Mouse (Mus musculus) A20 (cell line): ENCODE results near the gene Fam19a3.
"Not testable (repeated sequence)": the region's sequence is repeated elsewhere in the genome, so short reads cannot be mapped to it uniquely, and the experiment has no call there.

ENCODE experiments used
- DNase-seq: peaks from one replicate; pipeline ENCODE4 v3.0.0-alpha.2; 2011; ENCODE audit warnings: low read depth, low spot score

Fam19a3 gene

DNA sequence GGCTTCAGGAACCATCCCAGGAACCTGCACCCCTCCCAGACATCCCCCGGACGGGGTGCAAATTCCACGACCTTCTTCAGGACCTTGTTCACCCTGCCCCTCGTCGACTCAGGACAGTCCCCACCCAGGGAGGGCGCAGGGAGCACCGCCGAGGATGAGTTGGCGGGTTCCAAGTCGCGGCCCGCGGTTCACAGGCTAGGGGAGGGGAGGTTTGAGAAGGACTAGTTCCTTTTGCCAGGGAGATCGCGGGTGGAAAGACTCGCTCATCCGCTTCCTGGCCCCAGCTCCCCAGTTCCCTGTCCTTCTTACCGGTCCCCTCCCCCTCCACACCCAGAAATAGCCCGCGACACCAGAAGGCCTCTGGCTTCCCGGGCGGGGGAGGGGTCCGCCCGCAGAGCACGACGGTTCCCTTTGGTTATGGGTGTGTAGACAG lies at the start of gene Fam19a3:
TSS of gene Fam19a3 (minus strand) at position 370 of the 433 bp plus-strand sequence.
- DNase-seq, result no peak

DNA sequence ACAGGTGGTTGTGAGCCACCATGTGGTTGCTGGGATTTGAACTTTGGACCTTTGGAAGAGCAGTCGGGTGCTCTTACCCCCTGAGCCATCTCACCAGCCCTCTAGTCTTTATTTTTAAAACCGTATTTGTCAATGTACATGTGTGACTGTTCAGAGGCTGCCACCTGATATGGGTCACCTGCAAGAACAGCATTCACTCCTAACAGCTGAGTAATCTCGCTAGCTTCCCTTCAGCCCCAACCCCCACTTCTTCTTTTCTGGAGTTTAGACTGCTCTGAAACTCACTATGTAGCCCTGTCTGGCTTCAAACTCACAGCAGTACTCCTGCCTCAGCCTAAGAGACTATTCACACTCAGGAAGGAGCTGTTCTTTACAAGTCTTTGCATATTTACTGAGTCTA lies 40.8 kb upstream of the Fam19a3 start:
- DNase-seq, result peak; percentile 77

DNA sequence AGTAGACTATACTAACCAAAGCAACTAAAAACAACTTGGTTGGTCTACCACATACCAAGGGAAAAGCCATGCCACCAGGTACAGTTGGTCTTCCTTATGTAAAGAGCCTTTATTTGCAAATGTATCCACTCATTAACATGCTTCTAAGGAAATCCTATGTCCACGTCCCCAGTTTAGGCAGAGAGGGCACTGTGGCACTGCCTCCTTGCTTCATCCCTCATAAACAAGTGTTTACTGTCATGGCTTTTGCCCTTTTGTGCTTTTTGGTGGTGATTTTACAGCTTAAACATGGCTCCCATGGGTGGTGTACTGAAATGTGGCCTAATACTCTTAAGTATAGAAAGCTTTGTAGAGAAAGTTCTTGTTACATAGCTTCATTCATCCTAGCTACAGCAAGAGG lies 38.8 kb upstream of the Fam19a3 start:
- no peak for DNase-seq

DNA sequence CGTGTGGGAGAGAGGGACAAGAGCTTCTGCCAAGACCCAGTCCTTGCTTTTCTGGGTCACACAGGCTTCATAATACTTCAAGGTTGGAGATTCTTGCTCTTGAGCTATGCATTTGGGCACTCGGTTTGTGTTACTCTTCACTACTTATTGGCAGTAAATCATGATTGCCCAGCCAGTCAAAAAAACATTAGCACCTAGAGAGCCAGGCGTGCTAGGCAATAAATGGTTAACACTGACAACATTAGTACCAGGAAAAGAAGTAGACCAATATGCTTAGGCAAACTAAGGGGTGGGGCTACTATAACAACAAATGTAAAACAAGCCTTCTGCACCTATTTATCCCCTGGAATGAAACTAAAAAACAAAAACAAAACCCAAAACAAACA lies 37.1 kb upstream of the Fam19a3 start:
- no peak for DNase-seq

DNA sequence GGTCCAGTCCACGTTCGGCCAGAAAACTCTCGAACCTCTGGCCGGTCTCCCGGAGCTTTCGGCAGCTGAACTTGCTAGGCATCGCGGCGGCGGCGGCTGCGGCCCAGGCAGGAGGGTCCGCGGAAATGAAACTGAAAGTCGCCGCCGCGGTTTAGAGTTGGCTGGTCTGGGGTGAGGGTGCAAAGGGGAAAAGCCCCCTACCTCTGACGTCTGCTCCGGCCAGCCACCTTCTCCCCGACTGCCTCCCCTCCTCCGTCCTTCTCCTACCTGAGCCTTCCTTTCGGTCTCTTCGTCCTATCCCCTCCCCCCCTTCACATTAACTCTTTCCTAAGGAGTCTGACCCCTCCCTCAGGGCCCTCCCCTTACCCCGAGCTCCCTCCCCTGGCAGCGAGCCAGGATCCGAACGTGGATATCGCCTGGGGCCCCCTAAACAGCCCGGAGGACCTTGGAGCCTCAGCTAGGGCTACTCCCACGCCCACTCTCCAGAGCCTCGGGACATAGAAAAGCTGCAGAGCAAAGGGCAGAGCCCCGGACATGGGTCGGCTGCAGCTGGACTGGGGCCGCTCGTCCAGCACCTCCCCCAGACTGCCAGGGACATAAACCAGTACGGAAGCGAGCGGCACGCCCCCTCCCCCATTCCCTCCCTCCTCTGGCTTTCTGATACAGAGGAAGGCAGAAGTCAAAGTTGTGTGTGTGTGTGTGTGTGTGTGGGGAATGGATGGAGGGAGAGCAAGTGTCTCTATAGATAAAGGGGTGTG lies 36.5 kb upstream of the Fam19a3 start, which contains the start of gene Mov10:
TSS of gene Mov10 (minus strand) at position 573 of the 758 bp plus-strand sequence.
- DNase-seq, result peak; percentile 86

DNA sequence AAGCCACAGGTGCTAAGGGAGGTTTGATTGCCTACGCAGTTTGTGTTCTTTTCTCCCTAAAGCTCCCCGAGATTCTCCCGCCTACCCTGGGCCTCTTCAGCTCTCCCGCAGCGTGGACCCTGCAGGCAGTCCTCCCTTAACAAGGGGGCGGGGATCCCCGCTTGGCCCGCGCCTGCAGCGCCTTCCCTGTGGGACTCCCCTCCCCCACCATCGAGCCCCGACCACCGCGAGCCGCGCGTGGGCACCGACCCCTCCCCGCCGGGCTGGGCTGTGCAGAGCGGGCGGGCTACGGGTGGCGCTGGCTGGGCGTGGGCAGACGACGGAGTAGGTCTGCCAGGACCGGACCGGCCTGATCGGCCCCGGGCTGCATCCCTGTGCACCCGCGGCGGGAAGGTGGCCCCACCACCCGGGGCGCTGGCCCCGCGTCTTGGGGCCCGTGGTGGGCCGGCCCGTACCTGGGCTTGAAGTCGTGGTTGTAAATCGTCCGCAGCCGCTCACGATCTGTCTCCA lies 35.9 kb upstream of the Fam19a3 start:
- peak; percentile 62 for DNase-seq

DNA sequence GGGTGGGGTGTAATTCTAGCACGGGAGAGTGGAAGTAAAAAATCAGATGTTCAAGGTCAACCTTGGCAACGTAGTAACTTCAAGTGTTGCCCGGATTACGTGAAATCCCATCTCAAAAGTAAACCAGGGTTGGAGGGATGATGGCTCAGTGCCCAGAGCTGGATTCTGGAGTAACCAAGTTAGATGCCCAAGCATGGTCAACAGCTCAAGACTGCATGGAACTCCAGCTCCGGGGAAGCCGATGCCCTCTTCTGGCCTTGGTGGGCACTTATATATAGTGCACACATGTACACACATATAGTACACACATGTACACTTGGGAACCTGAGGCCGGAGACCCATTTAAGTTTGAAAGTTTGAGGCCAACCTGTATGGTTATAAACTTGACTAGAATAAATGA lies 34.5 kb upstream of the Fam19a3 start:
- DNase-seq, result no peak

DNA sequence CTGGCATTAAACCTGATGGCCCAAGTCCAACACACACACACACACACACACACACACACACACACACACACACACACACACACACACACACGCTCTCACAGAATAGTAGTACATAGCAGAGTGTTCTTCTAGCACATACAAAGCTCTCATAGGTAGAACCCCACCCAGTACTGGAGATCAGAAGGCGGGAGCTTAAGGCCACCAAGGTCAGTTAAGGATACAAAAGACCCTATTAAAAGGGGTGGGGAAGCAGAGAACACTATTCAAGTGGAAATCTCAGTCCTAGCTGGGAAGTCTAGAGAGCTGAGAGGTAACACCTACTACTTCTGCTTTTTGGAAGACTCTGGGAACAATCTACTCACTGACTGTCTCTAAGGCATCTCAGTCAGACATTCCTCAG lies 33.7 kb upstream of the Fam19a3 start:
- no peak for DNase-seq

DNA sequence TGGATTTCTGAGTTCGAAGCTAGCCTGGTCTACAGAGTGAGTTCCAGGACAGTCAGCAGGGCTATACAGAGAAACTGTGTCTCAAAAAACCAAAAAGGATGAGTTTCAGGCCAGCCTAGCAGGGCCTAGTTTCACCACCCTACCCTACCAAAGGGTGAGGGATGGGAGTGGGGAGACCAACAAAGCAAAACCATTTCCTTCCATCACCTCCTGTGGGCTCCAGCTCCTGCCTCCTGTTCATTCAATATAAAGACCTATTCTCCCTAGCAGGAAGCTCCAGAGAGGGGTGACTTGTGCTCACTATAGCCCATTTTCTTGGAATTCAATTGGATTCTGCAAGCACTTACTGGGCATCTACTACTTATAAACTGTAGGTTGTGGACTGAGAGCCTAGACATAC lies 33.1 kb upstream of the Fam19a3 start:
- no peak for DNase-seq

DNA sequence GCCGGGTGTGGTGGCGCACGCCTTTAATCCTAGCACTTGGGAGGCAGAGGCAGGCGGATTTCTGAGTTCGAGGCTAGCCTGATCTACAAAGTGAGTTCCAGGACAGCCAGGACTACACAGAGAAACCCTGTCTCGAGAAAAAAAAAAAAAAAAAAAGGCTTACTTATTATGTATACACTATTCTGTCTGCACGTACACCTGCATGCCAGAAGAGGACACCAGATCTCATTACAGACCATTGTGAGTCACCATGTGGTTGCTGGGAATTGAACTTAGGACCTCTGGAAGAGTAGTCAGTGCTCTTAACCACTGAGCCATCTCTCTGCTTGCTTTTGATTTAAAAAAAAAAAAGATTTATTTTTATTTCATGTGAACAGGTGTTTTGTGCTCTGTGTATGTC lies 31.6 kb upstream of the Fam19a3 start:
- not testable (repeated sequence) for DNase-seq

DNA sequence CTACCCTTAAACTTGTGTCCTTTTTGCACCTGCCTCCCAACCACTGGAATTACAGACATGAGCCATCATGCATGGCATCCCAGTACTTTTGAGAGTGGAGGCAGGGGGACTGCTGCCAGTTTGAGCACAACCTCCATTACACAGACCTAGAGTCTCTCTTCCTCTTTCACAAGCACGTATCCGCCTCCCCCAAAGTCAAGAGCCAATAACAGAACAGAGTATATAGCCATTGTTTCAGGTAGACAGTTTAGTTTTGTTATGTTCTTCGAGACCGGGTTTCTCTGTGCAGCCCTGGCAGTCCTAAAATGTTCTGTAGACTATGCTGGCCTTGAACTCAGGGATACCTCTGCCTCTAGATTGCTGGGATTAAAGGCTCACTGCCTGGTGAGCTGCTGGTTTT lies 30.6 kb upstream of the Fam19a3 start:
- DNase-seq, result peak; percentile 77

DNA sequence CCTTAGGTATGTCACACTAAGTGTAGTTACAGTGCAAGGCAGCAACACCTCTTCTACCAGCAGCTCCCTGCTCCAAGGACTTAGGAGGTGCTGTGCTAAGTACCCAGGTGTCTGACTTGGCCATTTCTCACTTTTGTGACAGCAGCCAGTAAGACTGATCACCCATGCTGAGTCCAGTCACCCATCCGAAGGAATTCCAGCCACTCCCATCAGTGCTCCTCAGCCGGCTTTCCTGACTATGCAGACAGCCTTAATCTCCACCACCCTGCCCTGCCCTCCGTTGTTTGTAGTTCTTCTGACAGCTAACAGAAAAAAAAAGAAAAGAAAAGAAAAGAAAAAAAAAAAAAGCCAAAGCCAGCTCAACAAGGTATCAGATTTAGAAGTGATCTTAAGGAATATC lies 30.1 kb upstream of the Fam19a3 start:
- DNase-seq, result no peak

DNA sequence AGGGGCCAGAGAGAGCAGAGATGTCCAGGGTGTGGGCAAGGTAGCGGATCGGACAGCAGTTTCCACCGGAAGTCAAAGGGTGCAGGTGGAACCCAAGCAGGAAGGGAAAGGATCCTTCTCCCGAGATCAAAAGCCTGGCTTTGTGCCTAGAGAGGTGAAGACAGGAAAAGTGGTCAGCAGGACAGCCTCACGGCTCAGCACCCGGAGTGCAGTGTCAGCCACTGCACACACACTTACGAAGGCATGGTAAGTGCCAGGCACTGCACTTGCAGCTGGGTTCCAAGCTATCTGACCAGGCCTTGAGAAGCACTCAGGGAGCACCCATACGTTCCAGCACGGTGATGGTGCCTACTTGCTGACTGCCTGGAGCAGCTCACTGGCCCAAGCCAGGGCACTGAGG lies 23.9 kb upstream of the Fam19a3 start:
- DNase-seq, result no peak

DNA sequence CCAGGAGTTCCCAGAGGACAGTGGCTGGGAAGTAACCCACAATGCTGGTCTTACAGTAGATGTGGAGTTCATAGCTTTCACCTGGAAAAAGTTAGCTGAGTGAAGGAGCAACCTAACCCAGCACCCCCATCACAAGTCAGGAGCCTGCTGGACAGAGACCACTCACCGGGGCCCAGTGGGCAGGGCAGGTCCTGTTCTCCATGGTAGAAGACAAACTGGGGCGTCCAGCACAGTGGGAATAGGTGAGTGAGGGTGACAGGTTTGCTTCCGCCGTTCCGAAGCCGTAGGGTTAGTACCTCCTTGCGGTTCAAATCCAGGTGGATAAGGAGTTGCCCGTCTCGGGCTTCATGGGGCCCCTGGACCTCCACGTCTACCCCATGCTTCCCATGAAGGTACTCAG lies 22.7 kb upstream of the Fam19a3 start:
- no peak for DNase-seq

DNA sequence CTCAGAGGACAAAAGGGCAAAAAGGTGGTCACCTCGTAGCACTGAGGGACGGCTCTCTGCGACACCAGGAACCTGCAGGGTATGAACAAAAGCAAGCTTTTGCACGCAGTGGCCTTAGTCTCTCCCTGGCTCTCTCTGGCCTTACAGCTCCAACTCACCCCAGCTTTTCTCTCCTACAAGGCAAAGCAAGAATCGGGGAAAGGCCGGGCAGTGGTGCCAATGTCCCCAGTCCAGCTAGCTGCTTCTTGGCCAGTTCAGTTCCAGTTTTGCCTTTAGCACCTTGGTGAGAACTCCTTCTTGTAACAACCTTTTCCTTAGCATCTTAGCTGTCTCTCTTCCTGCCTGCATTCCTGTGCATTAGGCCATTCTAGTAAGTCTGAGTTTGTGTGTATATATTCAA lies 19.8 kb upstream of the Fam19a3 start:
- no peak for DNase-seq

DNA sequence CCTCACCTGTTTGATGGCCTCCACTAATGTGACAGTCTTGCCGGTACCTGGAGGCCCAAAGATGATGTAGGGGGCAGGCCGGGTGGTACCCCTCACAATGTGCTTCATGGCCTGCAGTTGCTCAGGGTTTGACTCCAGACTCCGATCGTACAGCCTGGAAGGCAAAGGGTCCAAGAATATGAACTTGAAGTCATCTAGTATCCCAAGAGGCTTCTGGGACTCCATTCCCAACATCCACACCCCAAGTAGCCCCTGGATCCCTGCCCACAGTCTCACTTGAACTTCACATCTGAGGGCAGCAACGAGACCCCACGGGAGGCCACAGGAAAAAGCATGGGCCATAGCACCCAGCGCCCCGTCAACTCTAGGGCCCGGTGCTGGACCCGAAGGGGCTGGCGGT lies 19.0 kb upstream of the Fam19a3 start:
- DNase-seq, result no peak

DNA sequence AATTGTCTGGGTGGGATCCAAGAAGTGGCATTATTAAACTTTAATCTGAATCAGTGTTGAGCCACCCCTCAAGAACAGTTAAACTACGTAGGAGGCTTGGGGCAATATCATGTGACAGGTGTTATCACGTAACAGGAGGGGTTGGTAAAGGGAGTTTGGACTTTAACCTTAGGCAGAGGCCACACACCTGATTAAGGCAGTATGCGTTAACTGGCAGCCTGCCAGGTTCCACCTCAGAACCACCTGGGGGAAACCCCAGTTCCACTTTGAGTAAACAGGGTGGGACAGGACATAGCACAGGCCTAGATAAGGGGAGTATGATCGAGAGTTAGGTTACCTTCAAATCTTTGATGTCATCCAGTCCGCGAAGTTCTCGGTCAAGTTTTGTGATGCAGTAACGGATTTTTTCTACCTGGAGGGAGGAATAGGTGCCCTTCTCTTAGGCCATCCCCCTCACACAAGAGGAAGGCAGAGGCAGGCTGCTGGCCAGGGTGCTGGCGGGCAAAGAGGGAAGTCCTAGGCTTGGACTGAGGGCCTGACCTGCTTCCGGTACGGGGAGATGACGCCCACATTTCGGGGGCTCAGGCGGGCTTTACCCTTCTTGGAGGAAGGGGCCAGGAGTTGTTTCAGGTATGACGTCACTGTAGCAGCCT lies 14.9 kb upstream of the Fam19a3 start:
- peak; percentile 44 for DNase-seq

DNA sequence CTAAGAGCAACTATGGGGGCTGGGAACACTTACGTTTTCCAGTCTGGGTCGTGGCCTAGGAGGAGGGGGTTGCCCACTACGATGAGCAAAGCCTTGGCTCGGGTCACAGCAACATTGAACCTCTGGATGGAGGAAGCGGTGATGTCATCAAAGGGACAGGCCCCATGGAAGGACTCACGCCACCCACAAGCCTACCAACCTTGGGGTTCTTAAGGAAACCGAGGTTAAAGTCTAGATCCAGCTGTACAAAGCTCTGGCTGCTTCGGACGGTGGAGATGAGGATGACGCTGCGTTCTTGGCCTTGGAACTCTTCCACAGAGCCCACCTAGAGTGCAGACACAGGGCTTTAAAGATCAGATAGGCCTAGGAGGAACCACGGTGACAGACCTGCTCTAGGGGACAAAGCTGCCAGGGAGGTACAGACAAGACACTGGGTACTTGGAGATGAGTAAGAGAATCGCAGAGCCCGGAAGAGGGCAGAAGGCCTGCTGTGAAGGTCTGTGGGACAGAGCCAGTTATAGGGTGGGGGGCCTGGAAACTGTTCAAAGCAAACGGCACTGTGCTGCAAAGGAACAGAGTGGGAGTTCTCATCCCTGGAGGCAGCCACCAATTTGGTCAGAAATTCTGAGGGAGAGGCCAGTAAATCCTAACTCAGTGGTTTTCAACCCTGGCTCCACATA lies 14.2 kb upstream of the Fam19a3 start:
- DNase-seq, result no peak

DNA sequence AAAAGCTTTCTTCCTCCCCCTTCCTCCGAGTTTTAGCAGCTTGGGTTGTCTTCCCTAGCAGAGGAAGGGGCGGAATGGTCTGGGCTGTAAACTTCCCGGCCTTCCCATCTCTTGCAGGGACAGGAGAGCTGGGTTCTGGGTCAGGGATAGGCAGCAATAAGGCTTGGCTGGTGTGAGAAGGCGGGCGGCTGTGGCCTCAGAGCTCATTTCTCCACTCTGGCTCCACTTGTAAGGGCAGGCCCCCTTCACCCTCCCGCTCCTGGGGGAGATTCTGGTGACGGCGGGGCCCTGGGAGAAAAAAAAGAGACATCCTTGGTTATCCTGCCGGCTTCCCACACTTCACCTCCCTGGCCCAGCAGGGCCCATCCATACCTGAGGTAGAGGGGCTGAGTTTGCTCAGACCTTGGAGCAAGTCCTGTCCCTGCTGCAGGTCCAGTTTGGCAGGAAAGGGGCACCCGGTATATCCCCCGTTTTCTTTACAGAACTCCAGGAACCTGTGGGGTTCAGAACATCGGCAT lies 13.4 kb upstream of the Fam19a3 start:
- no peak for DNase-seq

DNA sequence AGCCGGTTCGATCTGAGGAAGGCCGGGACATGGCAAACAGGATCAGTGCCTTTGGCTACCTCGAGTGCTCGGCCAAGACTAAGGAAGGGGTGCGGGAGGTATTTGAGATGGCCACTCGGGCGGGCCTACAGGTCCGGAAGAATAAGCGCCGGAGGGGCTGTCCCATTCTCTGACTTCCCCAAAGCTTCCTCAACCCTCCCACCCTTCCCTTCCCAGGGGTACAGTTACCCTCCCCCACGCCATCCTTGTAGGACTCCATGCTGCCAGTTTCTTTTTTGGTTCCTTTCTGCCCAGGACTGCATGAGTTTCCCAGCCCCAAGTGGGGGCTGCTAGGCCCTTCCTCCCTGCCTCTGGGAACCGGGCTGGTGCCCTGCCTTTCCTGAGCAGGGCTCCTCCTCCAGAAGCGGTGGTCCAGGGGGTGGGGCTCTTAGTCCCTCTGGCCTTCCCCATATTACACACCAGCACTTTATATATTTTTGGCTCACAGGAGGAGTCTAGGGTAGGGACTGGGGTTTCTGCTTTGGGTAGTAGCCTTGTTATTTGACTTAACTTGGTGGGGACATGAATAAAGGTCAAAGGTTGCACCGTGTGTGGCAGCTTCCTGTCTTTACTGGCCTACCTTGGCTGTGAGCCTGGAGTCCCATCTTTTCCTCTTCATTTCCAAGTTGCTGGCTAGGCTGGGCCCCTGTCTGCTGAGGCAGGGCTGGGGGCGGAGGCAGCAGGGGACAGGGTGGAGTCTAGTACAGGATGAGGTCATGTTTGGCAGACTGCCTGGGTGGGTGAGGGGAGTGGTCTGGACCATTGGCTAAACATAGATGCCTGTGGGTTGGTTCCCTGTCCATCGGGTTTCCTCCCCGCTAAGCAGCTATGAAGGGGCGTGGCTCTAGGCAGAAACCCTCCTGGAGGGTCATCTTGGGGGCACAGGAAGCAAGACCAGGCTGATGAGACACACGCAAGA lies 12.5 kb upstream of the Fam19a3 start:
- no peak for DNase-seq
